Mouse (Mus musculus): ENCODE data around the gene Trpv3. TPM values are rescaled to one million over a fixed set of nuclear protein-coding genes. Genes with fewer than 3 reads are reported as not detected.

Gene Trpv3
- total RNA-seq, 1 experiment, result 0.54 TPM

GRCm38 (mm10) chr11:73225856-73226255, 41.3 kb upstream of the Trpv3 start:
- no peak for TF ChIP-seq HCFC1 (IDR thresholded peaks at IDR 0.05; ENCODE audit: borderline replicate concordance, insufficient read depth, low read length)
- H3K9me3 ChIP-seq (ENCODE audit: control insufficient read depth, insufficient read depth, low read depth, low read length), result no peaks in the 10 kb centered on the region
- no peak overlapping the region for H3K27ac ChIP-seq (ENCODE audit: insufficient read depth, low read depth, low read length, poor library complexity, severe bottlenecking)
- H3K36me3 ChIP-seq (ENCODE audit: control insufficient read depth, insufficient read depth, low read length, poor library complexity, severe bottlenecking), result no peaks in the 10 kb centered on the region
- in situ Hi-C loops (cut with MboI; ENCODE audit: low sequenced_read_pairs in 2 of 2, unreplicated experiment in 2 of 2), result no loop called here
- H3K4me3 ChIP-seq (ENCODE audit: insufficient read depth in 1 of 2, low read depth in 1 of 2, low read length in 2 of 2, poor library complexity in 1 of 2, severe bottlenecking in 1 of 2), result no peak overlapping the region
- H3K4me1 ChIP-seq (ENCODE audit: control insufficient read depth in 2 of 2, insufficient read depth in 2 of 2, low read length in 2 of 2, poor library complexity in 1 of 2), result peaks cover 0 to 2% of the 10 kb centered on the region in 2 experiments; a peak in 1 of 4 replicates
- no peak overlapping the region for H3K9ac ChIP-seq (ENCODE audit: insufficient read depth, low read depth, low read length, poor library complexity, severe bottlenecking)
- DNase-seq (ENCODE audit: low read depth, low spot score), result no peak

- DNase-seq (ENCODE audit: low read depth, low spot score), result no peak
- no peak for TF ChIP-seq MAFK (IDR thresholded peaks at IDR 0.05; ENCODE audit: insufficient read depth, low read depth, low read length)
- no peak for TF ChIP-seq HCFC1 (IDR thresholded peaks at IDR 0.05; ENCODE audit: borderline replicate concordance, insufficient read depth, low read length)
- TF ChIP-seq CHD2 (IDR thresholded peaks at IDR 0.05; ENCODE audit: low read depth, low read length), result no peak
- TF ChIP-seq ZC3H11A (IDR thresholded peaks at IDR 0.05; ENCODE audit: borderline replicate concordance, low read depth, low read length), result no peak
- TF ChIP-seq ZNF384 (IDR thresholded peaks at IDR 0.05; ENCODE audit: low read depth, low read length), result no peak
- Histone ChIP-seq H3K27ac (ENCODE audit: insufficient read depth, low read depth, low read length, poor library complexity, severe bottlenecking) (no peak overlapping the region), H3K4me3 (ENCODE audit: insufficient read depth in 1 of 2, low read depth in 1 of 2, low read length in 2 of 2, poor library complexity in 1 of 2, severe bottlenecking in 1 of 2) (no peak overlapping the region), H3K9ac (ENCODE audit: insufficient read depth, low read depth, low read length, poor library complexity, severe bottlenecking) (no peak overlapping the region), H3K36me3 (ENCODE audit: control insufficient read depth, insufficient read depth, low read length, poor library complexity, severe bottlenecking) (no peaks in the 10 kb centered on the region), H3K9me3 (ENCODE audit: control insufficient read depth, insufficient read depth, low read depth, low read length) (no peaks in the 10 kb centered on the region), H3K4me1 (ENCODE audit: control insufficient read depth in 2 of 2, insufficient read depth in 2 of 2, low read length in 2 of 2, poor library complexity in 1 of 2) (no peaks in the 10 kb centered on the region)
- in situ Hi-C loops (cut with MboI; ENCODE audit: low sequenced_read_pairs in 2 of 2, unreplicated experiment in 2 of 2), result no loop called here
Measured at GRCm38 (mm10) chr11:73228881-73229280, 38.3 kb upstream of the Trpv3 start.

GRCm38 (mm10) chr11:73230081-73230480, 37.1 kb upstream of the Trpv3 start:
- in situ Hi-C loops (cut with MboI; ENCODE audit: low sequenced_read_pairs in 2 of 2, unreplicated experiment in 2 of 2), result no loop called here
- H3K4me3 ChIP-seq (ENCODE audit: insufficient read depth in 1 of 2, low read depth in 1 of 2, low read length in 2 of 2, poor library complexity in 1 of 2, severe bottlenecking in 1 of 2), result no peak overlapping the region
- TF ChIP-seq CHD2 (IDR thresholded peaks at IDR 0.05; ENCODE audit: low read depth, low read length), result no peak
- no peak for TF ChIP-seq HCFC1 (IDR thresholded peaks at IDR 0.05; ENCODE audit: borderline replicate concordance, insufficient read depth, low read length)
- TF ChIP-seq ZC3H11A (IDR thresholded peaks at IDR 0.05; ENCODE audit: borderline replicate concordance, low read depth, low read length), result no peak
- TF ChIP-seq MAFK (IDR thresholded peaks at IDR 0.05; ENCODE audit: insufficient read depth, low read depth, low read length), result no peak
- TF ChIP-seq ZNF384 (IDR thresholded peaks at IDR 0.05; ENCODE audit: low read depth, low read length), result no peak
- H3K4me1 ChIP-seq (ENCODE audit: control insufficient read depth in 2 of 2, insufficient read depth in 2 of 2, low read length in 2 of 2, poor library complexity in 1 of 2), result no peaks in the 10 kb centered on the region
- no peak for DNase-seq (ENCODE audit: low read depth, low spot score)
- H3K27ac ChIP-seq (ENCODE audit: insufficient read depth, low read depth, low read length, poor library complexity, severe bottlenecking), result no peak overlapping the region
- H3K9ac ChIP-seq (ENCODE audit: insufficient read depth, low read depth, low read length, poor library complexity, severe bottlenecking), result no peak overlapping the region
- H3K9me3 ChIP-seq (ENCODE audit: control insufficient read depth, insufficient read depth, low read depth, low read length), result no peaks in the 10 kb centered on the region
- H3K36me3 ChIP-seq (ENCODE audit: control insufficient read depth, insufficient read depth, low read length, poor library complexity, severe bottlenecking), result no peaks in the 10 kb centered on the region

GRCm38 (mm10) chr11:73232513-73232912, 34.7 kb upstream of the Trpv3 start:
- H3K4me3 ChIP-seq (ENCODE audit: insufficient read depth in 1 of 2, low read depth in 1 of 2, low read length in 2 of 2, poor library complexity in 1 of 2, severe bottlenecking in 1 of 2), result no peak overlapping the region
- H3K4me1 ChIP-seq (ENCODE audit: control insufficient read depth in 2 of 2, insufficient read depth in 2 of 2, low read length in 2 of 2, poor library complexity in 1 of 2), result no peaks in the 10 kb centered on the region
- H3K9me3 ChIP-seq (ENCODE audit: control insufficient read depth, insufficient read depth, low read depth, low read length), result no peaks in the 10 kb centered on the region
- H3K36me3 ChIP-seq (ENCODE audit: control insufficient read depth, insufficient read depth, low read length, poor library complexity, severe bottlenecking), result no peaks in the 10 kb centered on the region
- H3K27ac ChIP-seq (ENCODE audit: insufficient read depth, low read depth, low read length, poor library complexity, severe bottlenecking), result no peak overlapping the region
- TF ChIP-seq ZNF384 (IDR thresholded peaks at IDR 0.05; ENCODE audit: low read depth, low read length), result no peak
- TF ChIP-seq HCFC1 (IDR thresholded peaks at IDR 0.05; ENCODE audit: borderline replicate concordance, insufficient read depth, low read length), result no peak
- TF ChIP-seq CHD2 (IDR thresholded peaks at IDR 0.05; ENCODE audit: low read depth, low read length), result no peak
- in situ Hi-C loops (cut with MboI; ENCODE audit: low sequenced_read_pairs in 2 of 2, unreplicated experiment in 2 of 2), result no loop called here
- DNase-seq (ENCODE audit: low read depth, low spot score), result no peak
- H3K9ac ChIP-seq (ENCODE audit: insufficient read depth, low read depth, low read length, poor library complexity, severe bottlenecking), result no peak overlapping the region

GRCm38 (mm10) chr11:73233992-73234391, 33.2 kb upstream of the Trpv3 start, which contains the start of gene Trpv1:
TSS of gene Trpv1 (plus strand) at chr11:73234292.
- TF ChIP-seq ZNF384 (IDR thresholded peaks at IDR 0.05; ENCODE audit: low read depth, low read length), result no peak
- TF ChIP-seq HCFC1 (IDR thresholded peaks at IDR 0.05; ENCODE audit: borderline replicate concordance, insufficient read depth, low read length), result no peak
- TF ChIP-seq CHD2 (IDR thresholded peaks at IDR 0.05; ENCODE audit: low read depth, low read length), result no peak
- TF ChIP-seq ZC3H11A (IDR thresholded peaks at IDR 0.05; ENCODE audit: borderline replicate concordance, low read depth, low read length), result no peak
- no peak for TF ChIP-seq MAFK (IDR thresholded peaks at IDR 0.05; ENCODE audit: insufficient read depth, low read depth, low read length)
- Histone ChIP-seq H3K36me3 (ENCODE audit: control insufficient read depth, insufficient read depth, low read length, poor library complexity, severe bottlenecking) (no peaks in the 10 kb centered on the region), H3K9ac (ENCODE audit: insufficient read depth, low read depth, low read length, poor library complexity, severe bottlenecking) (no peak within 1 kb of the TSS), H3K4me3 (ENCODE audit: insufficient read depth in 1 of 2, low read depth in 1 of 2, low read length in 2 of 2, poor library complexity in 1 of 2, severe bottlenecking in 1 of 2) (no peak within 1 kb of the TSS), H3K9me3 (ENCODE audit: control insufficient read depth, insufficient read depth, low read depth, low read length) (no peaks in the 10 kb centered on the region), H3K27ac (ENCODE audit: insufficient read depth, low read depth, low read length, poor library complexity, severe bottlenecking) (no peak within 1 kb of the TSS), H3K4me1 (ENCODE audit: control insufficient read depth in 2 of 2, insufficient read depth in 2 of 2, low read length in 2 of 2, poor library complexity in 1 of 2) (no peaks in the 10 kb centered on the region)
- in situ Hi-C loops (cut with MboI; ENCODE audit: low sequenced_read_pairs in 2 of 2, unreplicated experiment in 2 of 2), result no loop called here
- DNase-seq (ENCODE audit: low read depth, low spot score), result no peak
